9 mouse cellular contexts compared by ENCODE assay signal in the genomic region with DNA sequence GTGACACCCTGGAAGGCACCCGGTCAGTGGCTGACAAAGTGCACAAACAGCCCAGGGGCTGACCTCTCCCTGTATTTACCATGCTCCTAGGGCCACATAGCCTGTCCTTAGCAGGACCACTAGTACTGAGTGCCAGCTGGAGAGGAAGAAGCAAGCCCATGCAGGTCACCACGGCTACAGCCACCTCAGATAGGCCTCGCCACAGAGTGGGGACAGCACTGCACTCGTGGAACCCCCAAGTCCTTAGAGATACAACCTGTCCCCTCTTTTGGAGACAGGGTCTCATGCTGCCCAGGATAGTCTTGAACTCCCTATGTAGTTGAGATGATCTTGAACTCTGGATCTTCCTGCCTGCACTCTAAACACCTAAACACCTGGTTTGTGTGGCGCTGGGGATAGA. TPM values are rescaled to one million over a fixed set of nuclear protein-coding genes. Genes with fewer than 3 reads are reported as not detected.
DNase-seq lines count a peak whose midpoint lies in the region; ATAC-seq and TF ChIP-seq lines count a peak whose summit lies in the region.
"Had no signal": no experiment of that assay in that cellular context is flagged by ENCODE, and none has a peak within 500 bp of the region (broad histone marks: within the 10 kb centered on the region; RNA-seq: fewer than 3 reads in every experiment).

No protein-coding gene starts in this region.

- H3K4me3 ChIP-seq in forebrain, embryonic 13.5 days, result no peak overlapping the region
- no peak overlapping the region for H3K4me3 ChIP-seq in forebrain, embryonic 11.5 days (ENCODE audit: low read depth, low read length)
- no peak overlapping the region for H3K4me3 ChIP-seq in kidney, postnatal 0 days (replicated peaks; ENCODE audit: low read depth, low read length)
- 0 out of 2 replicates have a peak overlapping the region, but pooled peaks have one; percentile 2 for H3K4me3 ChIP-seq in embryonic facial prominence, embryonic 10.5 days
- H3K4me3 ChIP-seq in liver, embryonic 16.5 days (ENCODE audit: low read depth, low read length), result no peak overlapping the region

- no peak overlapping the region for H3K27ac ChIP-seq in forebrain, embryonic 13.5 days
- H3K27ac ChIP-seq in forebrain, embryonic 11.5 days (ENCODE audit: low read depth, low read length), result no peak overlapping the region
- peak overlapping the region; percentile 62 for H3K27ac ChIP-seq in kidney, postnatal 0 days
- no peak overlapping the region for H3K27ac ChIP-seq in embryonic facial prominence, embryonic 10.5 days (replicated peaks)
- peak overlapping the region; percentile 73 for H3K27ac ChIP-seq in liver, embryonic 16.5 days (ENCODE audit: low read length)

- WGBS in forebrain, embryonic 13.5 days, result 88% methylated on average over 5 of the region's 5 CpGs
- 88% methylated on average over 5 of the region's 5 CpGs for WGBS in forebrain, embryonic 11.5 days
- 81% methylated on average over 5 of the region's 5 CpGs for WGBS in kidney, postnatal 0 days
- 90% methylated on average over 5 of the region's 5 CpGs for WGBS in embryonic facial prominence, embryonic 10.5 days
- 57% methylated on average over 5 of the region's 5 CpGs for WGBS in liver, embryonic 16.5 days (ENCODE audit: insufficient replicate concordance)

- no peak for TF ChIP-seq CTCF in kidney, postnatal 0 days (IDR thresholded peaks at IDR 0.05; ENCODE audit: low read depth)

- no peak for ATAC-seq in forebrain, embryonic 13.5 days
- no peak for ATAC-seq in forebrain, embryonic 11.5 days (replicated peaks; ENCODE audit: low FRiP score)
- ATAC-seq in kidney, postnatal 0 days (replicated peaks; ENCODE audit: low FRiP score, low read depth), result no peak
- no peak for ATAC-seq in liver, embryonic 16.5 days (ENCODE audit: low read depth)

- H3K9ac ChIP-seq in forebrain, embryonic 13.5 days, result peak overlapping the region; percentile 58; the same call in 1 of the 2 replicates
- H3K9ac ChIP-seq in forebrain, embryonic 11.5 days (ENCODE audit: low read length), result no peak overlapping the region
- H3K9ac ChIP-seq in kidney, postnatal 0 days (ENCODE audit: low read depth, low read length), result peak overlapping the region; percentile 93; the same call in 1 of the 2 replicates
- H3K9ac ChIP-seq in liver, embryonic 16.5 days (ENCODE audit: low read depth, low read length), result peak overlapping the region; percentile 6

- H3K4me2 ChIP-seq in forebrain, embryonic 13.5 days, result no peak overlapping the region
- H3K4me2 ChIP-seq in forebrain, embryonic 11.5 days (ENCODE audit: low read depth, low read length, severe bottlenecking), result no peak overlapping the region
- peak overlapping the region; percentile 98; the same call in 1 of the 2 replicates for H3K4me2 ChIP-seq in kidney, postnatal 0 days (ENCODE audit: low read length)
- H3K4me2 ChIP-seq in liver, embryonic 16.5 days (ENCODE audit: low read depth, low read length), result peak overlapping the region; percentile 10; the same call in 1 of the 2 replicates

- H3K9me3 ChIP-seq in forebrain, embryonic 13.5 days (replicated peaks), result no peaks in the 10 kb centered on the region
- no peaks in the 10 kb centered on the region for H3K9me3 ChIP-seq in forebrain, embryonic 11.5 days (ENCODE audit: control insufficient read depth, low read length)
- H3K9me3 ChIP-seq in kidney, postnatal 0 days (replicated peaks; ENCODE audit: low read length), result no peaks in the 10 kb centered on the region
- no peaks in the 10 kb centered on the region for H3K9me3 ChIP-seq in embryonic facial prominence, embryonic 10.5 days
- no peaks in the 10 kb centered on the region for H3K9me3 ChIP-seq in liver, embryonic 16.5 days (replicated peaks; ENCODE audit: control insufficient read depth, low read length)

- DNase-seq in forebrain, embryonic 11.5 days (ENCODE audit: low spot score), result no peak
- no peak for DNase-seq in kidney, postnatal 0 days (ENCODE audit: low spot score)
- DNase-seq in kidney, adult 9 months, result no peak
- no peak for DNase-seq in embryonic facial prominence, embryonic 10.5 days (ENCODE audit: low spot score)
- DNase-seq in left cerebral cortex, adult 8-10 months (ENCODE audit: low spot score in 2 of 2), result no peak
- no peak for DNase-seq in cerebellum, adult 11 months
- DNase-seq: spleen, adult 18-20 months had no signal

- peaks cover 16% of the 10 kb centered on the region; the same call in 1 of the 2 replicates for H3K36me3 ChIP-seq in forebrain, embryonic 13.5 days (ENCODE audit: poor library complexity, severe bottlenecking)
- no peaks in the 10 kb centered on the region for H3K36me3 ChIP-seq in forebrain, embryonic 11.5 days (ENCODE audit: control insufficient read depth, insufficient read depth, low read length)
- H3K36me3 ChIP-seq in kidney, postnatal 0 days (ENCODE audit: insufficient read depth, low read length), result no peaks in the 10 kb centered on the region
- peaks cover 54% of the 10 kb centered on the region for H3K36me3 ChIP-seq in embryonic facial prominence, embryonic 10.5 days (replicated peaks)
- no peaks in the 10 kb centered on the region; the same call in 1 of the 2 replicates for H3K36me3 ChIP-seq in liver, embryonic 16.5 days (ENCODE audit: control insufficient read depth, insufficient read depth)

- H3K4me1 ChIP-seq in forebrain, embryonic 13.5 days, result peaks cover 46% of the 10 kb centered on the region
- peaks cover 20% of the 10 kb centered on the region for H3K4me1 ChIP-seq in forebrain, embryonic 11.5 days (replicated peaks; ENCODE audit: control insufficient read depth, insufficient read depth, low read length)
- peaks cover 31% of the 10 kb centered on the region for H3K4me1 ChIP-seq in kidney, postnatal 0 days (replicated peaks; ENCODE audit: insufficient read depth, low read length)
- peaks cover 39% of the 10 kb centered on the region for H3K4me1 ChIP-seq in embryonic facial prominence, embryonic 10.5 days
- peaks cover 50% of the 10 kb centered on the region for H3K4me1 ChIP-seq in liver, embryonic 16.5 days (ENCODE audit: control insufficient read depth, low read depth, low read length)

- no peaks in the 10 kb centered on the region for H3K27me3 ChIP-seq in forebrain, embryonic 13.5 days
- no peaks in the 10 kb centered on the region for H3K27me3 ChIP-seq in forebrain, embryonic 11.5 days (ENCODE audit: control insufficient read depth, insufficient read depth, low read length)
- H3K27me3 ChIP-seq in kidney, postnatal 0 days (ENCODE audit: insufficient read depth, low read length), result no peaks in the 10 kb centered on the region
- H3K27me3 ChIP-seq in embryonic facial prominence, embryonic 10.5 days (replicated peaks; ENCODE audit: low read depth, poor library complexity, severe bottlenecking), result no peaks in the 10 kb centered on the region
- H3K27me3 ChIP-seq in liver, embryonic 16.5 days (ENCODE audit: control insufficient read depth, insufficient read depth, low read depth, low read length), result no peaks in the 10 kb centered on the region

RNA-seq across cellular contexts. Expression of gene Gna11, which starts 3.6 kb away (rescaled TPM):
- polyA plus RNA-seq in forebrain, embryonic 13.5 days (2015; fragmentation: Nextera tagmentation; extraction: Ambion mirVana), result 79.0 and 84.3 TPM in 2 replicates
- polyA plus RNA-seq in forebrain, embryonic 11.5 days (2014; fragmentation: Nextera tagmentation; extraction: Ambion mirVana), result 77.1 and 84.5 TPM in 2 replicates
- 69.5 and 72.3 TPM in 2 replicates for polyA plus RNA-seq in kidney, postnatal 0 days (2015; fragmentation: Nextera tagmentation; extraction: Ambion mirVana)
- 79.0 and 80.4 TPM in 2 replicates for polyA plus RNA-seq in embryonic facial prominence, embryonic 10.5 days (2016; fragmentation: Nextera tagmentation; extraction: Ambion mirVana)
- 20.0 and 24.3 TPM in 2 replicates for polyA plus RNA-seq in liver, embryonic 16.5 days (2015; fragmentation: Nextera tagmentation; extraction: Ambion mirVana)
- total RNA-seq in left cerebral cortex, adult 8-10 months (2022), result 100 to 1,000 TPM in 3 of 4 experiments, 10 to 100 TPM in 1; 99.3 to 110 (median 101) TPM

RNA-seq across cellular contexts. Expression of gene Gna15, which starts 17.3 kb away (rescaled TPM):
- 0.48 and 0.57 TPM in 2 replicates for polyA plus RNA-seq in forebrain, embryonic 13.5 days (2015; fragmentation: Nextera tagmentation; extraction: Ambion mirVana)
- polyA plus RNA-seq in forebrain, embryonic 11.5 days (2014; fragmentation: Nextera tagmentation; extraction: Ambion mirVana), result 0.45 and 0.68 TPM in 2 replicates
- polyA plus RNA-seq in kidney, postnatal 0 days (2015; fragmentation: Nextera tagmentation; extraction: Ambion mirVana), result 0.80 and 0.92 TPM in 2 replicates
- polyA plus RNA-seq in embryonic facial prominence, embryonic 10.5 days (2016; fragmentation: Nextera tagmentation; extraction: Ambion mirVana), result 1.2 and 1.3 TPM in 2 replicates
- polyA plus RNA-seq in liver, embryonic 16.5 days (2015; fragmentation: Nextera tagmentation; extraction: Ambion mirVana), result 4.3 and 4.4 TPM in 2 replicates
- total RNA-seq in left cerebral cortex, adult 8-10 months (2022), result 1 to 10 TPM; 3.4 to 6.1 (median 5.3) TPM

RNA-seq across cellular contexts. Expression of gene Aes, which starts 17.9 kb away (rescaled TPM):
- polyA plus RNA-seq in forebrain, embryonic 13.5 days (2015; fragmentation: Nextera tagmentation; extraction: Ambion mirVana), result 430 and 502 TPM in 2 replicates
- 324 and 355 TPM in 2 replicates for polyA plus RNA-seq in forebrain, embryonic 11.5 days (2014; fragmentation: Nextera tagmentation; extraction: Ambion mirVana)
- 566 and 582 TPM in 2 replicates for polyA plus RNA-seq in kidney, postnatal 0 days (2015; fragmentation: Nextera tagmentation; extraction: Ambion mirVana)
- polyA plus RNA-seq in embryonic facial prominence, embryonic 10.5 days (2016; fragmentation: Nextera tagmentation; extraction: Ambion mirVana), result 266 and 347 TPM in 2 replicates
- polyA plus RNA-seq in liver, embryonic 16.5 days (2015; fragmentation: Nextera tagmentation; extraction: Ambion mirVana), result 131 and 141 TPM in 2 replicates
- 100 to 1,000 TPM; 719 to 760 (median 743) TPM for total RNA-seq in left cerebral cortex, adult 8-10 months (2022)

RNA-seq across cellular contexts. Expression of gene Tle2, which starts 33.0 kb away (rescaled TPM):
- 15.1 and 17.7 TPM in 2 replicates for polyA plus RNA-seq in forebrain, embryonic 13.5 days (2015; fragmentation: Nextera tagmentation; extraction: Ambion mirVana)
- polyA plus RNA-seq in forebrain, embryonic 11.5 days (2014; fragmentation: Nextera tagmentation; extraction: Ambion mirVana), result 7.2 and 8.1 TPM in 2 replicates
- polyA plus RNA-seq in kidney, postnatal 0 days (2015; fragmentation: Nextera tagmentation; extraction: Ambion mirVana), result 29.2 and 30.8 TPM in 2 replicates
- polyA plus RNA-seq in embryonic facial prominence, embryonic 10.5 days (2016; fragmentation: Nextera tagmentation; extraction: Ambion mirVana), result 14.0 and 17.1 TPM in 2 replicates
- polyA plus RNA-seq in liver, embryonic 16.5 days (2015; fragmentation: Nextera tagmentation; extraction: Ambion mirVana), result 1.8 and 2.7 TPM in 2 replicates
- 10 to 100 TPM; 36.2 to 42.3 (median 39.2) TPM for total RNA-seq in left cerebral cortex, adult 8-10 months (2022)

RNA-seq across cellular contexts. Expression of gene S1pr4, which starts 41.4 kb away (rescaled TPM):
- 0.52 and 0.53 TPM in 2 replicates for polyA plus RNA-seq in forebrain, embryonic 13.5 days (2015; fragmentation: Nextera tagmentation; extraction: Ambion mirVana)
- polyA plus RNA-seq in forebrain, embryonic 11.5 days (2014; fragmentation: Nextera tagmentation; extraction: Ambion mirVana), result 0.36 and 0.68 TPM in 2 replicates
- polyA plus RNA-seq in kidney, postnatal 0 days (2015; fragmentation: Nextera tagmentation; extraction: Ambion mirVana), result 1.7 and 1.8 TPM in 2 replicates
- 0.28 and 0.51 TPM in 2 replicates for polyA plus RNA-seq in embryonic facial prominence, embryonic 10.5 days (2016; fragmentation: Nextera tagmentation; extraction: Ambion mirVana)
- polyA plus RNA-seq in liver, embryonic 16.5 days (2015; fragmentation: Nextera tagmentation; extraction: Ambion mirVana), result 4.8 and 5.3 TPM in 2 replicates
- total RNA-seq in left cerebral cortex, adult 8-10 months (2022), result 1 to 10 TPM in 2 of 4 experiments, under 1 TPM in 2; 0.41 to 1.2 (median 0.89) TPM

Comparison
In these comparisons a context has a peak if more than half of its experiments do, and no peak if none do; other contexts are left out.
1. H3K27ac ChIP-seq: peak in kidney, postnatal 0 days (single experiment) and liver, embryonic 16.5 days (single experiment); none in forebrain, embryonic 13.5 days (single experiment), forebrain, embryonic 11.5 days (single experiment) and embryonic facial prominence, embryonic 10.5 days (single experiment).
2. H3K4me2 ChIP-seq: peak in kidney, postnatal 0 days (single experiment) and liver, embryonic 16.5 days (single experiment); none in forebrain, embryonic 13.5 days (single experiment) and forebrain, embryonic 11.5 days (single experiment).